ENCODE assay signal across 25 mouse cellular contexts in genomic region chr7:141471236-141471635, GRCm38 (mm10). TPM values are rescaled to one million over a fixed set of nuclear protein-coding genes. Genes with fewer than 3 reads are reported as not detected.
A peak's percentile ranks its signal among the peaks of the same experiment; 100 is the strongest.
DNase-seq lines count a peak whose midpoint lies in the region; ATAC-seq and TF ChIP-seq lines count a peak whose summit lies in the region.
"Had no signal": no experiment of that assay in that cellular context is flagged by ENCODE, and none has a peak within 500 bp of the region (broad histone marks: within the 10 kb centered on the region; RNA-seq: fewer than 3 reads in every experiment).

No protein-coding gene starts in this region.

- dilution Hi-C loops in CH12.LX (cut with MboI; ENCODE audit: extremely low pct_ligation_motif_present, extremely low pct_unique_long_range_greater_than_20kb, low sequenced_read_pairs): no loop called here

- H3K79me2 ChIP-seq in CH12.LX (replicated peaks; ENCODE audit: control insufficient read depth, extremely low read depth, insufficient read depth, poor library complexity, severe bottlenecking): peaks cover 22% of the 10 kb centered on the region

- no peak for TF ChIP-seq POLR2A in CH12.LX (IDR thresholded peaks at IDR 0.05; ENCODE audit: low read depth, low read length)
- no peak for TF ChIP-seq POLR2A in thymus, adult 2 months (IDR thresholded peaks at IDR 0.05; ENCODE audit: control insufficient read depth, extremely low read depth, insufficient read depth, low read length, poor library complexity)

- no peak overlapping the region for H3K4me2 ChIP-seq in heart, embryonic 12.5 days
- H3K4me2 ChIP-seq in liver, embryonic 13.5 days: no peak overlapping the region
- H3K4me2 ChIP-seq in liver, embryonic 11.5 days: no peak overlapping the region
- no peak overlapping the region for H3K4me2 ChIP-seq in CH12.LX (ENCODE audit: insufficient read depth, low read depth, poor library complexity, severe bottlenecking)
- H3K4me2 ChIP-seq: forebrain, embryonic 13.5 days; heart, embryonic 13.5 days; hindbrain, embryonic 12.5 days; hindbrain, embryonic 15.5 days had no signal

- no peak for TF ChIP-seq RAD21 in CH12.LX (IDR thresholded peaks at IDR 0.05; ENCODE audit: low read depth, low read length)

- no peaks in the 10 kb centered on the region for H3K9me3 ChIP-seq in heart, embryonic 12.5 days (replicated peaks)
- H3K9me3 ChIP-seq in liver, embryonic 13.5 days (replicated peaks): no peaks in the 10 kb centered on the region
- H3K9me3 ChIP-seq in liver, embryonic 11.5 days (ENCODE audit: control insufficient read depth, low read length): no peaks in the 10 kb centered on the region
- H3K9me3 ChIP-seq in CH12.LX (replicated peaks; ENCODE audit: low read length): no peaks in the 10 kb centered on the region
- no peaks in the 10 kb centered on the region for H3K9me3 ChIP-seq in embryonic facial prominence, embryonic 10.5 days
- H3K9me3 ChIP-seq: forebrain, embryonic 10.5 days; forebrain, embryonic 13.5 days; heart, embryonic 13.5 days; hindbrain, embryonic 12.5 days; hindbrain, embryonic 15.5 days had no signal

- in situ Hi-C loops in CH12.LX (cut with MboI; ENCODE audit: low pct_ligation_motif_present, low pct_unique_long_range_greater_than_20kb, low sequenced_read_pairs): no loop called here

- WGBS in heart, embryonic 12.5 days: 93% methylated on average over 1 of the region's 1 CpGs
- 83% methylated on average over 1 of the region's 1 CpGs for WGBS in liver, embryonic 13.5 days (ENCODE audit: insufficient replicate concordance)
- WGBS in liver, embryonic 11.5 days: 79% methylated on average over 1 of the region's 1 CpGs
- 92% methylated on average over 1 of the region's 1 CpGs for WGBS in embryonic facial prominence, embryonic 10.5 days
- WGBS in thymus, adult 2 months: 98% methylated on average over 1 of the region's 1 CpGs

- no peak for ATAC-seq in heart, embryonic 12.5 days (ENCODE audit: insufficient number of reproducible peaks, low FRiP score)
- ATAC-seq in liver, embryonic 13.5 days (ENCODE audit: low read depth): no peak
- no peak for ATAC-seq in liver, embryonic 11.5 days (replicated peaks; ENCODE audit: low FRiP score)
- ATAC-seq: activated CD4-positive, CD25-positive, alpha-beta regulatory T cell, adult 4 months; CD4-positive, CD25-positive, alpha-beta regulatory T cell, adult 4 months; forebrain, embryonic 13.5 days; forebrain, embryonic 16.5 days had no signal

- H3K4me3 ChIP-seq in heart, embryonic 12.5 days: no peak overlapping the region
- H3K4me3 ChIP-seq in liver, embryonic 13.5 days (replicated peaks): no peak overlapping the region
- no peak overlapping the region for H3K4me3 ChIP-seq in liver, embryonic 11.5 days (ENCODE audit: low read depth, low read length)
- H3K4me3 ChIP-seq in CH12.LX (replicated peaks in 1 of 3; ENCODE audit: low read depth in 2 of 3, low read length in 2 of 3, poor library complexity in 1 of 3): no peak overlapping the region
- H3K4me3 ChIP-seq in embryonic facial prominence, embryonic 10.5 days: peak overlapping the region; percentile 16; the same call in 1 of the 2 replicates
- no peak overlapping the region for H3K4me3 ChIP-seq in thymus, adult 2 months (ENCODE audit: control insufficient read depth, insufficient read depth, low read length)
- H3K4me3 ChIP-seq: forebrain, embryonic 10.5 days; forebrain, embryonic 13.5 days; gastrocnemius, adult 2 months; heart, embryonic 13.5 days; hindbrain, embryonic 12.5 days; hindbrain, embryonic 15.5 days had no signal

- H3K36me3 ChIP-seq in heart, embryonic 12.5 days: peaks cover 36% of the 10 kb centered on the region
- H3K36me3 ChIP-seq in liver, embryonic 13.5 days: peaks cover 37% of the 10 kb centered on the region
- peaks cover 23% of the 10 kb centered on the region for H3K36me3 ChIP-seq in liver, embryonic 11.5 days (ENCODE audit: control insufficient read depth, insufficient read depth, low read length)
- H3K36me3 ChIP-seq in CH12.LX (replicated peaks in 1 of 2; ENCODE audit: control insufficient read depth in 1 of 2, insufficient read depth in 1 of 2, low read length in 1 of 2): peaks cover 27 to 46% of the 10 kb centered on the region in 2 experiments
- H3K36me3 ChIP-seq in embryonic facial prominence, embryonic 10.5 days (replicated peaks): peaks cover 40% of the 10 kb centered on the region
- 0 out of 2 replicates have a peak, but pooled peaks cover 3% of the 10 kb centered on the region for H3K36me3 ChIP-seq in thymus, adult 2 months (ENCODE audit: control insufficient read depth, insufficient read depth, low read length)

- H3K27ac ChIP-seq in heart, embryonic 12.5 days (ENCODE audit: poor library complexity, severe bottlenecking): peak overlapping the region; percentile 8; the same call in 1 of the 2 replicates
- no peak overlapping the region; the same call in 1 of the 2 replicates for H3K27ac ChIP-seq in liver, embryonic 13.5 days
- H3K27ac ChIP-seq in liver, embryonic 11.5 days (ENCODE audit: low read depth, low read length): no peak overlapping the region
- no peak overlapping the region for H3K27ac ChIP-seq in CH12.LX (ENCODE audit: insufficient read depth, low read depth)
- no peak overlapping the region for H3K27ac ChIP-seq in embryonic facial prominence, embryonic 10.5 days (replicated peaks)
- no peak overlapping the region for H3K27ac ChIP-seq in thymus, adult 2 months (ENCODE audit: control insufficient read depth, insufficient read depth, low read length)
- H3K27ac ChIP-seq: forebrain, embryonic 10.5 days; forebrain, embryonic 13.5 days; gastrocnemius, adult 2 months; heart, embryonic 13.5 days; hindbrain, embryonic 12.5 days; hindbrain, embryonic 15.5 days had no signal

- no peak for TF ChIP-seq EP300 in CH12.LX (IDR thresholded peaks at IDR 0.05; ENCODE audit: low read length)

- no peak overlapping the region for H3K9ac ChIP-seq in heart, embryonic 12.5 days
- 0 out of 2 replicates have a peak overlapping the region, but pooled peaks have one; percentile 9 for H3K9ac ChIP-seq in liver, embryonic 13.5 days
- H3K9ac ChIP-seq in liver, embryonic 11.5 days (ENCODE audit: low read depth, low read length): no peak overlapping the region
- H3K9ac ChIP-seq in CH12.LX (ENCODE audit: insufficient read depth, low read depth): no peak overlapping the region
- H3K9ac ChIP-seq: forebrain, embryonic 13.5 days; heart, embryonic 13.5 days; hindbrain, embryonic 12.5 days; hindbrain, embryonic 15.5 days had no signal

- H3K4me1 ChIP-seq in heart, embryonic 12.5 days (replicated peaks): peaks cover 54% of the 10 kb centered on the region
- peaks cover 72% of the 10 kb centered on the region for H3K4me1 ChIP-seq in liver, embryonic 13.5 days (replicated peaks)
- H3K4me1 ChIP-seq in liver, embryonic 11.5 days (replicated peaks; ENCODE audit: control insufficient read depth, insufficient read depth, low read length): peaks cover 42% of the 10 kb centered on the region
- H3K4me1 ChIP-seq in CH12.LX (ENCODE audit: control insufficient read depth in 1 of 2, insufficient read depth in 2 of 2): peaks cover 32 to 56% of the 10 kb centered on the region in 2 experiments
- H3K4me1 ChIP-seq in embryonic facial prominence, embryonic 10.5 days: peaks cover 61% of the 10 kb centered on the region
- peaks cover 42% of the 10 kb centered on the region for H3K4me1 ChIP-seq in thymus, adult 2 months (replicated peaks; ENCODE audit: control insufficient read depth, insufficient read depth, low read length)

- DNase-seq in heart, adult 18-20 months: no peak
- DNase-seq in liver, embryonic 13.5 days: no peak
- no peak for DNase-seq in liver, embryonic 11.5 days (ENCODE audit: low spot score)
- DNase-seq in CH12.LX (ENCODE audit: extremely low read depth): no peak
- DNase-seq in embryonic facial prominence, embryonic 10.5 days (ENCODE audit: low spot score): no peak
- no peak for DNase-seq in thymus, adult 2 months
- DNase-seq: adrenal gland, adult 8-10 months; adrenal gland, postnatal 25 days; cerebellum, adult 11-12 months; cerebellum, adult 8-10 months; cerebellum, postnatal 10 days; cerebellum, postnatal 36 days; embryo, embryonic 11 days; gastrocnemius, postnatal 36 days; heart, postnatal 14 days had no signal

- H3K27me3 ChIP-seq in heart, embryonic 12.5 days (replicated peaks): no peaks in the 10 kb centered on the region
- peaks cover 6% of the 10 kb centered on the region for H3K27me3 ChIP-seq in liver, embryonic 13.5 days
- no peaks in the 10 kb centered on the region for H3K27me3 ChIP-seq in liver, embryonic 11.5 days (replicated peaks; ENCODE audit: control insufficient read depth, insufficient read depth, low read length)
- H3K27me3 ChIP-seq in CH12.LX (replicated peaks): peaks cover 8% of the 10 kb centered on the region
- H3K27me3 ChIP-seq in embryonic facial prominence, embryonic 10.5 days (replicated peaks; ENCODE audit: low read depth, poor library complexity, severe bottlenecking): peaks cover 14% of the 10 kb centered on the region
- no peaks in the 10 kb centered on the region for H3K27me3 ChIP-seq in thymus, adult 2 months (ENCODE audit: control insufficient read depth, insufficient read depth, low read length)
- H3K27me3 ChIP-seq: heart, embryonic 13.5 days had no signal

- TF ChIP-seq CTCF in CH12.LX (conservative IDR thresholded peaks at IDR 0.05 in 1 of 2, IDR thresholded peaks at IDR 0.05 in 1 of 2; ENCODE audit: low read depth in 2 of 2, low read length in 2 of 2): no peak
- no peak for TF ChIP-seq CTCF in thymus, adult 2 months (IDR thresholded peaks at IDR 0.05; ENCODE audit: borderline replicate concordance, control insufficient read depth, extremely low read depth, insufficient read depth, low read length, poor library complexity)

RNA-seq across cellular contexts. Expression of gene Polr2l, which starts 3.7 kb away (rescaled TPM):
- 60.7 and 64.7 TPM in 2 replicates for polyA plus RNA-seq in heart, embryonic 12.5 days (2016; fragmentation: Nextera tagmentation; extraction: Ambion mirVana)
- total RNA-seq in heart, adult 18-20 months (2021): 10 to 100 TPM; 82.3 to 97.7 TPM
- polyA plus RNA-seq in liver, embryonic 13.5 days (2015; fragmentation: Nextera tagmentation; extraction: Ambion mirVana): 63.9 and 72.4 TPM in 2 replicates
- 95.3 and 104 TPM in 2 replicates for polyA plus RNA-seq in liver, embryonic 11.5 days (2014; fragmentation: Nextera tagmentation; extraction: Ambion mirVana)
- total RNA-seq in CH12.LX (2012; rRNA removed) (82.3 and 109 TPM in 2 replicates), CH12.LX (2014; rRNA removed) (35.7 and 37.1 TPM in 2 replicates)
- 57.5 and 64.8 TPM in 2 replicates for polyA plus RNA-seq in CH12.LX (2012; ENCODE audit: insufficient read length, low read depth)
- polyA plus RNA-seq in embryonic facial prominence, embryonic 10.5 days (2016; fragmentation: Nextera tagmentation; extraction: Ambion mirVana): 84.0 and 86.0 TPM in 2 replicates
- polyA plus RNA-seq in thymus, adult 2 months (2012; rRNA removed): 31.1 and 39.3 TPM in 2 replicates

RNA-seq across cellular contexts. Expression of gene Tspan4, which starts 3.8 kb away (rescaled TPM):
- 57.5 and 57.6 TPM in 2 replicates for polyA plus RNA-seq in heart, embryonic 12.5 days (2016; fragmentation: Nextera tagmentation; extraction: Ambion mirVana)
- 10 to 100 TPM; 18.9 to 22.9 TPM for total RNA-seq in heart, adult 18-20 months (2021)
- 49.3 and 49.7 TPM in 2 replicates for polyA plus RNA-seq in liver, embryonic 13.5 days (2015; fragmentation: Nextera tagmentation; extraction: Ambion mirVana)
- polyA plus RNA-seq in liver, embryonic 11.5 days (2014; fragmentation: Nextera tagmentation; extraction: Ambion mirVana): 77.9 and 78.2 TPM in 2 replicates
- total RNA-seq in CH12.LX (2012; rRNA removed): 28.9 and 30.0 TPM in 2 replicates
- 23.8 and 28.4 TPM in 2 replicates for total RNA-seq in CH12.LX (2014; rRNA removed)
- 20.3 and 21.2 TPM in 2 replicates for polyA plus RNA-seq in CH12.LX (2012; ENCODE audit: insufficient read length, low read depth)
- polyA plus RNA-seq in embryonic facial prominence, embryonic 10.5 days (2016; fragmentation: Nextera tagmentation; extraction: Ambion mirVana): 32.6 and 34.2 TPM in 2 replicates
- 36.9 and 45.1 TPM in 2 replicates for polyA plus RNA-seq in thymus, adult 2 months (2012; rRNA removed)

RNA-seq across cellular contexts. Expression of gene Cd151, which starts 4.0 kb away (rescaled TPM):
- polyA plus RNA-seq in heart, embryonic 12.5 days (2016; fragmentation: Nextera tagmentation; extraction: Ambion mirVana): 27.4 and 30.6 TPM in 2 replicates
- total RNA-seq in heart, adult 18-20 months (2021): 100 to 1,000 TPM; 320 to 330 TPM
- 4.1 and 5.0 TPM in 2 replicates for polyA plus RNA-seq in liver, embryonic 13.5 days (2015; fragmentation: Nextera tagmentation; extraction: Ambion mirVana)
- polyA plus RNA-seq in liver, embryonic 11.5 days (2014; fragmentation: Nextera tagmentation; extraction: Ambion mirVana): 20.6 and 22.3 TPM in 2 replicates
- total RNA-seq in CH12.LX (2012; rRNA removed): 14.9 and 15.0 TPM in 2 replicates
- 10.1 and 10.6 TPM in 2 replicates for total RNA-seq in CH12.LX (2014; rRNA removed)
- polyA plus RNA-seq in CH12.LX (2012; ENCODE audit: insufficient read length, low read depth): 13.5 and 21.1 TPM in 2 replicates
- 20.6 and 22.4 TPM in 2 replicates for polyA plus RNA-seq in embryonic facial prominence, embryonic 10.5 days (2016; fragmentation: Nextera tagmentation; extraction: Ambion mirVana)
- 132 and 186 TPM in 2 replicates for polyA plus RNA-seq in thymus, adult 2 months (2012; rRNA removed)

RNA-seq across cellular contexts. Expression of gene Cracr2b, which starts 10.3 kb away (rescaled TPM):
- 16.6 and 17.5 TPM in 2 replicates for polyA plus RNA-seq in heart, embryonic 12.5 days (2016; fragmentation: Nextera tagmentation; extraction: Ambion mirVana)
- total RNA-seq in heart, adult 18-20 months (2021): 10 to 100 TPM; 22.5 to 23.3 TPM
- polyA plus RNA-seq in liver, embryonic 13.5 days (2015; fragmentation: Nextera tagmentation; extraction: Ambion mirVana): 3.6 and 4.0 TPM in 2 replicates
- 4.3 and 7.2 TPM in 2 replicates for polyA plus RNA-seq in liver, embryonic 11.5 days (2014; fragmentation: Nextera tagmentation; extraction: Ambion mirVana)
- total RNA-seq in CH12.LX (2012; rRNA removed): not detected in 2 replicates
- total RNA-seq in CH12.LX (2014; rRNA removed): not detected in 2 replicates
- not detected in 2 replicates for polyA plus RNA-seq in CH12.LX (2012; ENCODE audit: insufficient read length, low read depth)
- 6.6 and 8.3 TPM in 2 replicates for polyA plus RNA-seq in embryonic facial prominence, embryonic 10.5 days (2016; fragmentation: Nextera tagmentation; extraction: Ambion mirVana)
- 10.0 and 14.9 TPM in 2 replicates for polyA plus RNA-seq in thymus, adult 2 months (2012; rRNA removed)
- polyA plus RNA-seq: activated CD4-positive, CD25-positive, alpha-beta regulatory T cell, adult 4 months; CD4-positive, CD25-positive, alpha-beta regulatory T cell, adult 4 months had no signal

RNA-seq across cellular contexts. Expression of gene Pnpla2, which starts 16.2 kb away (rescaled TPM):
- 42.3 and 43.3 TPM in 2 replicates for polyA plus RNA-seq in heart, embryonic 12.5 days (2016; fragmentation: Nextera tagmentation; extraction: Ambion mirVana)
- total RNA-seq in heart, adult 18-20 months (2021): 100 to 1,000 TPM; 387 to 566 TPM
- polyA plus RNA-seq in liver, embryonic 13.5 days (2015; fragmentation: Nextera tagmentation; extraction: Ambion mirVana): 11.9 and 13.8 TPM in 2 replicates
- 23.4 and 23.7 TPM in 2 replicates for polyA plus RNA-seq in liver, embryonic 11.5 days (2014; fragmentation: Nextera tagmentation; extraction: Ambion mirVana)
- total RNA-seq in CH12.LX (2012; rRNA removed) (8.9 and 11.7 TPM in 2 replicates), CH12.LX (2014; rRNA removed) (1.5 and 2.8 TPM in 2 replicates)
- 25.3 and 29.6 TPM in 2 replicates for polyA plus RNA-seq in CH12.LX (2012; ENCODE audit: insufficient read length, low read depth)
- polyA plus RNA-seq in embryonic facial prominence, embryonic 10.5 days (2016; fragmentation: Nextera tagmentation; extraction: Ambion mirVana): 13.2 and 14.3 TPM in 2 replicates
- polyA plus RNA-seq in thymus, adult 2 months (2012; rRNA removed): 256 and 296 TPM in 2 replicates
